Mouse (Mus musculus): ENCODE results near the gene Exosc7.

Exosc7 gene

DNA sequence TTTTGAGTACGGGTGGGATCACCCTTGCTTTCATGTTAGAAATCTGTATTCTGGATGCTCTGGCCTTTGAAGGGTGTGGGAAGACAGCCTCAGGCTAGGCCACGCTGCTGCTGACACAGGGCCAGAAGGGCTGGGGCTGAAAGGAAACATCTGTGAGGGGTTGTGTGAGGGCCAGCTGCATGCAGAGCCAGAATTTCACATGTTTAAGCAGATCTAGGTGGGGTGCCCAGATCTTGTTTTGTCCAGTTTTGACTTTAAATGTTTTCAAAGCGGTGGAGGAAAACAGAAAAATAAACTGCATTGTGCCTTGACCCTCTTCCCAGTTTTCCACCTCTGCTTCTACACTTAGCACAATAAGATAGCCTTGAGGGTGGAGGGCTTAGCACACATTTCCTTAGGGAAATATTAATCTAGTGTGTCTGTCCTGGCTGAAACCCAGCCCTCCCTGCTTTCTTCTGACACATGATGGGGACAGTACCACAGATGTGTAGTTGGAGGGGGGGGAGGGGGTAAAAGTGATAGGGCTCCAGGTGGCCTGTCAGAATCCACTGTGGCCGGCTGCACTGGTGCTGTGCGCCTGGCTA, 26.0 kb downstream of the Exosc7 start:
- peak; percentile 56 for DNase-seq (ENCODE audit: low spot score)

DNA sequence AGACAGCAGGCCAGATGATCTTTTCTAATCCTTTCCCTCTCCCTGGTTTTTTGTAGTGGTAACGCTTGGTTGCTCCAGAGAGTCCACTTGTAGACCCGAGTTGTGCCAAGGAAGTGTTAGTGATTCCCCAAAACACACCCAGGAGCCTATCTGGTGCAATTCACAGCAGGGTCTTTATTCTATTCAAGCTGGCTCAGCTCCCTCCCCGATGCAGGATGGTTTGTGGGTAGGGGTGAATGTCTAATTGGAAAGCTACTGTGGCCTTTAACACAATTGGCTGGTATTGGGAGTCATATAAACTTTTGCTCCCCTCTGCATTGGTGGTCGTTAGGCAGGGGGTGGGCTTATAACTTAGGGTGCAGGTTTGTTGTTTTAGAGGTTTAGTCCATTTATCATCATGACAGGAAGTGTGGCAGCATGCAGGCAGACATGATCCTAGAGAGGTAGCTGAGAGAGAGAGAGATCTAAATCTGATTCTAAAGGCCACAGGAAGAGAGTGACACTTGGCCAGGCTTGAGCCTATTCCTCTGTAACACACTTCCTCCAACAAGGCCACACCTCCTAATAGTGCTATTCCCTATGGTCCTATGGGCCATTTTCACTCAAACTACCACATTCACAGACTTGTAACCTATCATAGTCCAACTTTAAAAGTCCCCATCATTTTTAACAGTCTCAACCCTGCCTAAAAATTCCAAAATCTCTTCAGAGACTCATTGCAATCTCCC, 27.0 kb downstream of the Exosc7 start:
- DNase-seq (ENCODE audit: low spot score), result no peak

DNA sequence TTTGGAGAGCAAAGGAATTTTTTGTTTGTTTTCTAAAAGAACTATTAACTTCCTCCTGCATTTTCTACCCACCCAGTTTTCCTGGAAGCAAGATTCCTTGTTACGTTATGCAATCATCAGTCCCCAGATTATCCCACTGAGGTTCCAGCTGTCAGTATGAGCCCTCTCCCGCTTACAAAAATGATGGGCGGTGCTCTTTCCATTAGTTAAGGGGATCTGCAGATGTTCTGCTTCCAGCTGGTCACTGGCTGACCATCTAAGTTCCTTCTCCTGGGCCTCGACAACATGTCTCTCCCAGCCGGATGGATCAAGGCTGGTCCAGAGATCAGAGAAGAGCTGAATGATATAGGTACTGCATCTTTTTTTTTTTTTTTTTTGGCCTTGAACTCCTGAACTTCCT, 35.4 kb downstream of the Exosc7 start:
- DNase-seq (ENCODE audit: low spot score), result no peak

DNA sequence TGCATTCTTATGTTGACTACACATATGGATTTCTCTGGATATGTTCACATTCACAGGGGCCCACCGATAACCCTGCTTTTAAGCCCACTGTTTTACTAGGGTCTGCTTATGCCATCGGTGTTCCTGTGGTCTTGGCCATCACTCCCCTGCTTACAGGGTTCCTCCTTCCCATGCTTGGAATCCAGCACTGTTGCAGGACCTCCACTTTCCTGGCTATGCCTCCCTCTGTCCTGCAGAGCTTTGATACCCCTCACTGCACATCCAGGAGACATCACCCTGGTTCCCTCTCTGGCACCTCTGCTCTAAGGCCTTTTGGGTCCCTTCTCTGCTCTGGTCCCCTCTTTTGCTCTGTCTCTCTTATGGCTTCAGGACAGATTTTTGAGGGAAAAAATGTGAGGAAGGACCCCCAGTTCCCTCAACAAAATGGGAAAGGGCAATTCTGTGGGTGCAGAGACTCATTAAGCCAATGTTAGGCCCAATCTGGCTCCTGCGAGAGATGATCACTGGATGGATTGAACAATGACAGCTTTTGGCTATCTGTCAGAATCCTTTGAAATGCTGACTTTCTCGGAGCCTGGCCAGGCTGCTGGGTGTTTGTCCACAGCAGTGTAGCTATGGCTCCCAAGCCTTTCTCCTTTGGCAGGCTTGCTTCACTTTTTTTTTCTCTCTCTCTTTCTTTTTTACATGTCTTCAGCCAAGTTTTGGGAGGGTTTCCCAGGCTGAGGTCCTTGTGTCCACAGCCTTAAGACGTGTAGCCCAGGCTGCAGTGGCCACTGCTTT, 37.4 kb downstream of the Exosc7 start, which contains the start of gene Clec3b:
Gene Clec3b (plus strand): TSS at position 706 of the 780 bp plus-strand sequence.
- DNase-seq (ENCODE audit: low spot score), result peak; percentile 21

DNA sequence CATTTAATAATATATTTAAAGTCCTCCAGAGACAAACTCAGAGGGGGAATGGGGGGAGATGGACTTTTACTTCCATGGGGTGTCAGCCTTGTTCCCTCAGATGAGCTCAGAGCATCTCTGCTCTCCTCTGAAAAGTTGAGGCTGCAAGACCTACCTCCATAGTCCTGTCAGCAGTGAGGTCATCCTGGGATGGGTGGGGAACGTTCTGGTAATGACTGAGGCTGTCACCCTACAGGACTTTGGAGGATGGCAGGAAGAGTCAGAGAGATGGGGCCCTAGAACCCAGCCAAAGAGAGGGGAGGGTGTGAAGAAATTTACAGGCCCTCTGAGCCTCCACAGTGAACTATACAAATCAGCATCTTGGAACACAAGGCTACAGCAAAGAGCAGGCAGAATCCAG, 38.5 kb downstream of the Exosc7 start:
- DNase-seq (ENCODE audit: low spot score), result no peak

DNA sequence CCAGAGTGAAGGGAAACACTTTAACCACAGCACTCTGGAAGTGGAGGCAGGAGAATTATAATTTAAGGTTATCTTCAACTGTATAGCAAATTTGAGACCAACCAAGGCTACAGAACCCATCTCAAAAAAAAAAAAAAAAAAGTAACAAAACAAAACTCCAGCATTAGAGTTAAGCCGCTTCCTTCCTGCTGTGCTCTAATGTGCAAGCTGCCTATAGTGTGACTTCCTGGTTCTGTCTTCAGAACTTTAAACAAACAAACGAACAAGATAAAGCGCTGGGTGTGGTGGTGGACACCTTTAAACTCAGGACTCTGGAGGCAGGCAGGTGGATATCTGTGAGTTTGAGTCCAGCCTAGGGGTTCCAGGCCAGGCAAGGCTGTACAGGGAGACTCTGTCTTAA, 39.0 kb downstream of the Exosc7 start:
- no peak for DNase-seq (ENCODE audit: low spot score)

DNA sequence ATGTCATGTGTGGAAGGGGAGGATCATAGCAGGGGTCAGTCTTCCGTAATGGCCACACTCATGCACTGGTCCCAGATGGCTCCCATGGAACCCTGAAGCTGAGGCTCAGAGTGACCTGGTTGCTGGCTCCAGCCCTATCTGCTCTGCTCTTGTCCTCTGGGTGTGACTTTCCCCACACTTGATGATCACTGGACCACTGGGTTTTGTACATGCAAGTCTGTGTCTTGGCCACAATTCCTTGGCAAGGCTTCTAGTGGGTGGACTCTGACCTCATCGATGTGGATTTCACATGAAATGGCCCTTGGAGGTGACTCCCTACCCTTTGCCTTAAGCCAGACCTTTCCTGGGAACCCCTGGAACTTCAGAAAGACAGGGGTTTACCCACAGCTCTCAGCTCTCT, 40.1 kb downstream of the Exosc7 start:
- no peak for DNase-seq (ENCODE audit: low spot score)

DNA sequence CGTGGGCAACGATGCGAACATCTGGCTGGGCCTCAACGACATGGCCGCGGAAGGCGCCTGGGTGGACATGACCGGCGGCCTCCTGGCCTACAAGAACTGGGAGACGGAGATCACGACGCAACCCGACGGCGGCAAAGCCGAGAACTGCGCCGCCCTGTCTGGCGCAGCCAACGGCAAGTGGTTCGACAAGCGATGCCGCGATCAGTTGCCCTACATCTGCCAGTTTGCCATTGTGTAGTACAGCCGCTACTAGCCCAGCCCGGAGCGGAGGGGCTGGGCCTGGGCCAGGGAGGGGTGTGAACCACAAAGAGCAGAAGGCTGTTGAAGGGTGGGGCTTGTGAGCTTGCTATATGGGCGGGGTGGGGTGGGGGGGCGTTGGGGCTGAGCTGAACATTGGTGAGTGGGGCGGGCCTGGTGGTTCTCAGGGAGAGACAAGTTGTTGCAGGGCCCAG, 43.9 kb downstream of the Exosc7 start:
- peak; percentile 64 for DNase-seq (ENCODE audit: low spot score)

DNA sequence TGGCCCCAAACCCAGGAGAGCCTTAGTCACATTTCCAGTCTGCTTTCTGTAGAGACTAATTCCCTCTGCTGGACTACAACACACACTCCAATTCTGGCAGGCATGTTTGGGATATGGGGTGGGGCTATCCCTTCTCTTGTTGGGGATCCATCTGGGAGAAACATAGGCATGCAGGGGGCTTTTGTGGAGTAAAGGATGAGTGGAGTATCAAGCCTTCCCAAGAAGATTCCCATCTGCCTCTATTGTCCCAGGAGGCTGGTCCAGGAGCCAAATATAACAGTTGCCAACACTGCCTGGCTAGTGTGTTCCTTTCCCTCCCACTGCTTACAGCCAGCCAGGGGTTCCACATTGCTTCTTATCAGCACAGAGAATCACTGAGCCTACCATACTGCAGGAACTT, 44.7 kb downstream of the Exosc7 start:
- DNase-seq (ENCODE audit: low spot score), result no peak

DNA sequence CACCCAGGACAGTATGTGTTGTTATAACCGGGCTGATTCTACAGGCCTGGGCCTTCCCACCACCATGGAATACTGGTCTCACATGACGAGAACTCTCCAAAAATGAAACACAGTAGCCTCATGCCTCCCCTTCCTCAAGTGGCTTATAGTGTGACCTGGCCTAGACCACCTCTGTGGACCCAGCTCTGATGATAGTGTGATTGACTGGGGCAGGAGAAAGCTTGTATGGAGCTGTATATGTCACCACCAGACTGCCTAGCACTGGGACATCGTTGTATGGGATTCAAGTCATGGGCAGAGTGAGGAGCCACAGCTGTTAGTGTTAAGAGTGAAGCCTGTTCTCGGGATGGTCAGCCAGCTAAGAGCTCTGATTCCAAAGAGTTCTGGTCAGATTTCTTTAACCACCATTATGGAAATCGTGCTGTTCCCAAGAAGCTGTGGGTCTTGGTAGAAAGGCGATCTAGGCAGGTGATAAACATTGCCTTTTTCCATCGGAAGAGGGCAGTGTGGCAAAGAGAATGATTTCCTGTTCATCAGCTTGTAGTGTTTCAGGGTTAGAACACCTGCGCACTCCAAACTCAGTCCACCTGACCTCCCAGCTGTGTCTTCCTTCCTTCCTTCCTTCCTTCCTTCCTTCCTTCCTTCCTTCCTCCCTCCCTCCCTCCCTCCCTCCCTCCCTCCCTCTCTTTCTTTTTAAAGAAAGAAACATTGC, 45.3 kb downstream of the Exosc7 start:
- DNase-seq (ENCODE audit: low spot score), result no peak

DNA sequence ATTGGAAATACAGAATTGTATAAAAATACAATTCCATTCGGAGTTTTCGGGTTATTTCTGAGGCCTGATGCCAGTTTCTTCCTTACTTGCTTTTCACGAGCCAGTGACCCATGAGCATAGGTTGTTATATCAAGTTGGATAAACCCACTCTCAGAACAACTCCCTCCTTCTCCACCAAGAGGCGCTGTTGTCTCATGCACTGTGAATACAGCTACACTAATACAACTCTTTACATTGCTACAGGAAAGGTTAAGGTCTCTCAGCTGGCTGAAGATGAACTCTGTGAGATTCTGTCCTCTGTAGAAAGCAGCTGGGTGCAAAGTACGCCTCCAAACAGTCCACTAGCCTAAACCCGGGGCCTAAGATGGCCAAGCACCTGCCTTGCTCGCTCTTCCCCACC, 46.3 kb downstream of the Exosc7 start:
- DNase-seq (ENCODE audit: low spot score), result peak; percentile 65

DNA sequence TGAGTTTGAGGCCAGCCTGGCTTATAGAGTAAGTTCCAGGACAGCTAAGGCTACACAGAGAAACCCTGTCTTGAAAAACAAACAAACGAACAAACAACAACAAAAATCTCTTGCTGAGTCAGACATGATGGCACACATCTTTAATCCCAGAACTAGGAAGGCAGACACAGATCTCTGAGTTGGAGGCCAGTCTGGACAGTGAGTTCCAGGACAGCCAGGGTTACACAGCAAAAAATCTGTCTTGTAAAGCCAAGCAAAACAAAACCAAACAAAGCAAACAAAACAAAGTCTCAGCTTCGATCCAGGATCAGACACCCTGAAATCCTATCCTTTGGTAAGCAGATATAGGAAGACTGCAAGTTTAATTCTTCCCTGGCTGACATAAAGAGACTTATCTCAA, 48.8 kb downstream of the Exosc7 start:
- DNase-seq (ENCODE audit: low spot score), result no peak

DNA sequence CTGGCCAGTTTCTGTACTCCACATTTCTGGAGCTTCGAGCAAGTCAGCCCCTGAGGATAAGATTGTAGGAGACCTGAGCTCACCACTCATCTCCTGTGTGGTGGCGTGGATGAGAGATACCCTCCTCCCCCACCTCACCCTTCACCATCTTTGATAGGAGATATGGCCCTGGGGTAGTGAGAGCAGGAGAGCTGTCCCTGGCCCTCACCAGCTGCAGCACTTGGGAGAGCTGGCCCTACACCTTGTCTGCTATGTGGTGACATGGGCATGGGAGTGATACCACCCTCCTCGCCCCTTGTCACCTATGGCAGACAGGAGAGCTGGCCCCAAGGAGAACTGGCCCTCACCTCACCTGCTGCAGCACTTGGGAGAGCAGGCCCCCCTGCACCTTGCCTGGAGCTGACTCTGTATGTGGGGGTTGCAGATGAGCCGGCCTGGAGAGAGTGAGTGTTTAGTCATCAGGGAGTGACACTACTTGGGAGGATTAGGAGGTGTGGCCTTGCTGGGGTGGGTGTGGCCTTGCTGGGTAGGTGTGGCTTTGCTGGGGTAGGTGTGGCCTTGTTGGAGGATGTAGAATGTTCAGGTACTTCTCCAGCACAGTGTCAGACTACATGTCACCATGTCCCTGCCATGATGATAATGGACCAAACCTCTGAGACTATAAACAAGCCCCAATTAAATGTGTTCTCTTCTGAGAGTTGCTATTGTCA, 50.1 kb downstream of the Exosc7 start:
- no peak for DNase-seq (ENCODE audit: low spot score)

DNA sequence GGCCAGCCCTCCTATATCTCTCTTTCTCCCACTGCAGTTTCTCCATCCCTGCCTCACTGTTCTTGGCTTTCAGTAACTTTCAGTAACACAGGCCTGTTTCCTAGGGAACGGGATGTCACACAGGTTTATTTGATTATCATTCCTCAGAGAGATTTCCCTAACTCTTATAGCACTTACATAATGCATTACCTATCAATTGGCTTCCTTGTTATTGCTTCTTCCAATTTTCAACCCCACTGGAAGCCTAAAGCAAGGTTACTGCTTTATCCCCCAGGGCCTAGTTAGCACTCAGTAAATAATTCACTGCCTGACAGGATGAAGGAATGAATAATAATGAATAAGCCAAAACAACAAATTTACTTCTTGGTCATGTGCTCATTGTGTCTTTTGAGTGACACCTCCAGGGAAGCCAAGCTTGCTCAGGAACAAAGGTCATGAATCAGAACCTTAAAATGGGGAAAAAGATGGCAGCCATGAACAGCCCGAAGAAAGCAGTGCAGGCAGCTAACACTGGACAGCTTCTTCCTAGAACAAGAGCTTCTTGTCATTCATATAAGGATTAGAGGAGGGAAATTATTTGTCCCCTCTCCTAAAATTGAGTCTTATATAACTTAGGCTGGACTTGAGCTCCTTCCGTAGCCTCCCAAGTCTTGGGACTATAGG, 52.9 kb downstream of the Exosc7 start:
- DNase-seq (ENCODE audit: low spot score), result no peak

DNA sequence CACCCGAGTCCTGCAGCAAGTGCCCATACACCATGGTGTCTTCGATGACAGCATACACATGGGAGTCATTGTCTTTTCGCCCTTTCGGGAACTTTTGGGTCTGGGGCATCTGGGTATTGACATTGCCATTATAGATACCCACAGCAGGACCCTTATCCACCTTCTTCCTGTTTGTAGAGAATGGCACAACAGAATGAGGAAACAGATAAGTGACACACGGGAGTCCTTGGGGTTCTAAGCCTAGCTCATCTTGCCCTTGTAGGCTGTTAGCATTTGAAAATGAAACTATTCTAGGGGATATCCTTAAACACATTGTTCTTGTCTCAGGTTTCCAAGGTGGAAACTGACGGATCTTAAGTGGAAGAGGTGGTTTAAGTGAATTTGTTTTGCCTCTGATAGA, 60.7 kb downstream of the Exosc7 start:
- DNase-seq (ENCODE audit: low spot score), result no peak

DNA sequence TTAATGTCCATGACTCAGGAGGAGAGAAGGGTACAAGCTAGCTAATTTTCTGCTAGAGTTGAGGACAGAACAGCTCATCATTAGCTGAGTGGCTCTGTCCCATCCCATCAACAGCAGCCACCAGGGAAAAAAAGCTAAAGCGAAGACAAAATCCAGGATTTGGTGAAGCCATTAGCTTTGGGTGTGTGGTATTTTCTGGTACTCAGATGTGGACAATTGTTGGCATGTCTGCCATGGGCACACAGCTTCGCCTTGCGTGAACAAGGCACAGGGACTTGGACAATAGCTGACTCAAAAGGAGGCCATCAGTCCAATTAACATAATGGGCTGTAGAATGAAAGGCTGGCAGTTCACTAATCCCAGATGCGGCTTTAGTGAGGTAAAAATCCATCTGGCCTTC, 61.3 kb downstream of the Exosc7 start:
- no peak for DNase-seq (ENCODE audit: low spot score)

DNA sequence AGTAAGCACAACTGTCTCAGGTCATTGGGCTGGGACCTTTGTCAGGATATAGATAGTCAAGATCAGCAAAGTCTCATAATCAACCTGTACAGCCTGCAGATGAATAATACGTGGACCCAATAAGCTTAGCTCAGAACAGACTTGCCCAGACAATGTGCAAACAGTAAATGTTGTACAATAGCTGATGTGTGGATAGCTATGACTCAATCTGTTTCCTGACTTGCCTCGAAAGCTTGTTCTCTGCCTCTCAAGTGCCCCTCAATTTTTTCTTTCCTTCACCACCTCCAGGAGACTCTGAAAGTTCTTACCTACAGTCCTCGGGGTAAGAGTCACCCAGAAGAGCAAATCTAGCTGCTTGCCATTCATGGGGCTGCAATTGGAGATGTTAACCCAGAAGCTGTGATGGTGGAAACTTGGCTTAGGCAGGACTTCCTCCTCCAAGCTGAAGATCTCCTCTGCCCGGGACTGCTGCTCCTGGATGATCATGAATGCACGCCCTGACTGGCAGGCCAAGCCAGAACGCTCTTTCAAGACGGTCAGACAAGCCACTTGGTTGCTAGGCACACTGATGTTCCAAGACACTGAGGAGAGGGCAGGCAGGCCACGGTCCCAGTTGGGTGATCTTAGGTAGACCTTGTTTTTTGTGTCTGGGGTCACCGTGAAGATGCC, 64.5 kb downstream of the Exosc7 start:
- no peak for DNase-seq (ENCODE audit: low spot score)

DNA sequence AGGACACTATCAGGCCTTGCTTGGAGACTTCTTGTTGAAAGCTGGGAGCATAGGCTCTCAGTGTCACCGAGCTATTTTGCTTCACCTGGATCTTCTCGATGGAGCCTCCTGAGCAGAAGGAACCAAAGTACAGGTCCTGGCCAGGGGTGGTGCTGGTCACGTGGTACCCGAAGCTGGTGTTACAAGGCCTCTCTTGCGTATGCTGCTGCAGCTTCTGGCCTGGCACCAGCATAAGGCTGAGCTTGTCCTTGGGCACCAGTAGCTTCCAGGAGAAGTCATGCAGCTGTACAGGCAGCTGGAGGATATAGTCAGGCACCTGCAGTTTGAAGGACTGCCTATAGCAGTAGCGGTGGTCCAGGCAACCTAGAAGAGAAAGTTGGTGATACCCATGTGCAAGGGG, 67.0 kb downstream of the Exosc7 start:
- DNase-seq (ENCODE audit: low spot score), result no peak

DNA sequence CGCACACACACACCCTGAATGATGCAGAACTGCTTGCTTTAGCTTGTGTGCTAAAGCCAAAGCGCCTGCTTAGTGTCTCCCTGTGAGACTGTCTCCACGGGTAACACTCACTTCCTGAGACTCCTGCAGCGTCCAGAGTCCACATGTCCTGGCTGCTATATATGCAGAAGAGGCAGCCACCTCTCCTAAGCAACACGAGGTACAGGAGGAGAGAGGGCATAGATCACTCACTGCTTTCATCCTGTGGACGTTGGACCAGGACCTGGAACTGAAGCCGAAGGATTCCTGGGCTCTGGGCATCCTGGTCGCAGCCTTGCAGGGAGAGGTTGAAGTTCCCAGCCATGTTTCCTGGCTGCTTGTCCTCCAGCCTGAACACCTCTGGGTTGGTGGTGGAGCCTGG, 70.2 kb downstream of the Exosc7 start:
- no peak for DNase-seq (ENCODE audit: low spot score)

DNA sequence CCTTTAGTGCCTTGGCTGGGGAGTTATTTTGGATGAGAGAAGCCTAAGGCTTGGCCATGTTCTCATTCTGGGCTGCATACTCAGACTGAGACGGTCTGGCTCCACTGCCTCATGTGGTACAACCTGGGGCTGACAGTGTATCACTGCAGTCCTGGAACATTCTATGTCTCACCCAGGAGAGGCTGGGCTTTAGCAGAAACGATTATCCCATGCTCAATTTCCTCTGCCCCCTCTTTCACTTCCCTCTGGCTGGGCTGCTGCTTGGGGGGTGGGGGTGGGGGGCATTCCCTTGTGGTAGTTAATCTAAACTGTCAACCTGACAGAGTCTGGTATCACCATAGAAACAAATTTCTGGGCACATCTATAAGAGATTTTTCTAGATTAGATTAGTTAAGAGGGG, 72.5 kb downstream of the Exosc7 start:
- no peak for DNase-seq (ENCODE audit: low spot score)
